Comparison of ENCODE assay signal across 8 mouse cellular contexts in genomic region chr5:130002301-130003146, GRCm38 (mm10). TPM values are rescaled to one million over a fixed set of nuclear protein-coding genes. Genes with fewer than 3 reads are reported as not detected.
DNase-seq lines count a peak whose midpoint lies in the region; ATAC-seq and TF ChIP-seq lines count a peak whose summit lies in the region.

TSS of gene Gusb (minus strand) at chr5:130003049.

- peak within 1 kb of the TSS; percentile 78 for H3K4me2 ChIP-seq in kidney, embryonic 15.5 days
- H3K4me2 ChIP-seq in limb, embryonic 15.5 days, result peak within 1 kb of the TSS; percentile 88
- peak within 1 kb of the TSS; percentile 70 for H3K4me2 ChIP-seq in midbrain, postnatal 0 days (ENCODE audit: low read depth, low read length, poor library complexity, severe bottlenecking)

- peaks cover 9% of the 10 kb centered on the region; the same call in 1 of the 2 replicates for H3K36me3 ChIP-seq in heart, embryonic 10.5 days
- peaks cover 3% of the 10 kb centered on the region; the same call in 1 of the 2 replicates for H3K36me3 ChIP-seq in kidney, embryonic 15.5 days
- 0 out of 2 replicates have a peak, but pooled peaks cover 3% of the 10 kb centered on the region for H3K36me3 ChIP-seq in limb, embryonic 15.5 days
- H3K36me3 ChIP-seq in midbrain, postnatal 0 days (ENCODE audit: insufficient read depth, low read length), result no peaks in the 10 kb centered on the region

- H3K4me3 ChIP-seq in bone marrow macrophage, adult 2 months (ENCODE audit: insufficient read depth, low read length), result peak within 1 kb of the TSS; percentile 73
- peak within 1 kb of the TSS; percentile 82 for H3K4me3 ChIP-seq in heart, embryonic 10.5 days
- peak within 1 kb of the TSS; percentile 70 for H3K4me3 ChIP-seq in kidney, embryonic 15.5 days (replicated peaks)
- peak within 1 kb of the TSS; percentile 55 for H3K4me3 ChIP-seq in limb, embryonic 15.5 days
- peak within 1 kb of the TSS; percentile 66 for H3K4me3 ChIP-seq in midbrain, postnatal 0 days (ENCODE audit: low read depth, low read length)

- peak; percentile 64 for ATAC-seq in erythroblast, adult 5-6 weeks (replicated peaks; ENCODE audit: low FRiP score, poor library complexity, severe bottlenecking)
- peak; percentile 88 for ATAC-seq in kidney, embryonic 15.5 days (replicated peaks; ENCODE audit: low FRiP score)
- ATAC-seq in limb, embryonic 15.5 days (ENCODE audit: insufficient number of reproducible peaks, low FRiP score, low TSS enrichment, low read depth), result peak; percentile 84
- peak; percentile 84 for ATAC-seq in midbrain, postnatal 0 days (ENCODE audit: low FRiP score)

- DNase-seq in 416B (ENCODE audit: low read depth), result peak; percentile 99
- DNase-seq in heart, embryonic 10.5 days (ENCODE audit: low spot score), result peak; percentile 96
- DNase-seq in midbrain, postnatal 0 days (ENCODE audit: low spot score), result peak; percentile 85
- DNase-seq in spleen, postnatal 10 days (ENCODE audit: low spot score in 2 of 2), result peak; percentile 76 to 83

- peak; percentile 72; the same call in 1 of the 2 replicates for TF ChIP-seq POLR2A in bone marrow macrophage, adult 2 months (IDR thresholded peaks at IDR 0.05; ENCODE audit: borderline replicate concordance, low read depth, low read length)

- whole genome bisulfite sequencing in heart, embryonic 10.5 days, result under 1% methylated on average over 39 of the region's 39 CpGs
- under 1% methylated on average over 39 of the region's 39 CpGs for WGBS in kidney, embryonic 15.5 days
- WGBS in limb, embryonic 15.5 days, result under 1% methylated on average over 39 of the region's 39 CpGs
- WGBS in midbrain, postnatal 0 days, result 1% methylated on average over 39 of the region's 39 CpGs

- no peaks in the 10 kb centered on the region for H3K27me3 ChIP-seq in heart, embryonic 10.5 days (ENCODE audit: insufficient read depth, poor library complexity, severe bottlenecking)
- no peaks in the 10 kb centered on the region for H3K27me3 ChIP-seq in kidney, embryonic 15.5 days
- H3K27me3 ChIP-seq in limb, embryonic 15.5 days, result no peaks in the 10 kb centered on the region
- H3K27me3 ChIP-seq in midbrain, postnatal 0 days (ENCODE audit: insufficient read depth, low read length), result no peaks in the 10 kb centered on the region

- H3K9ac ChIP-seq in kidney, embryonic 15.5 days, result peak within 1 kb of the TSS; percentile 55
- H3K9ac ChIP-seq in limb, embryonic 15.5 days, result peak within 1 kb of the TSS; percentile 46
- H3K9ac ChIP-seq in midbrain, postnatal 0 days (replicated peaks; ENCODE audit: low read length, poor library complexity, severe bottlenecking), result peak within 1 kb of the TSS; percentile 84

- peak within 1 kb of the TSS; percentile 91 for H3K27ac ChIP-seq in bone marrow macrophage, adult 2 months (ENCODE audit: insufficient read depth, low read depth, low read length)
- peak within 1 kb of the TSS; percentile 94 for H3K27ac ChIP-seq in heart, embryonic 10.5 days
- H3K27ac ChIP-seq in kidney, embryonic 15.5 days, result peak within 1 kb of the TSS; percentile 79
- H3K27ac ChIP-seq in limb, embryonic 15.5 days, result peak within 1 kb of the TSS; percentile 70
- peak within 1 kb of the TSS; percentile 43; the same call in 1 of the 2 replicates for H3K27ac ChIP-seq in midbrain, postnatal 0 days (ENCODE audit: low read depth, low read length)

- TF ChIP-seq CTCF in bone marrow macrophage, adult 2 months (IDR thresholded peaks at IDR 0.05; ENCODE audit: low read depth, low read length), result no peak
- no peak for TF ChIP-seq CTCF in midbrain, postnatal 0 days (IDR thresholded peaks at IDR 0.05)

- peaks cover 25% of the 10 kb centered on the region for H3K4me1 ChIP-seq in bone marrow macrophage, adult 2 months (ENCODE audit: control insufficient read depth, insufficient read depth, low read length)
- H3K4me1 ChIP-seq in heart, embryonic 10.5 days, result peaks cover 22% of the 10 kb centered on the region
- peaks cover 17% of the 10 kb centered on the region for H3K4me1 ChIP-seq in kidney, embryonic 15.5 days
- peaks cover 18% of the 10 kb centered on the region for H3K4me1 ChIP-seq in limb, embryonic 15.5 days
- H3K4me1 ChIP-seq in midbrain, postnatal 0 days (ENCODE audit: insufficient read depth, low read length), result 0 out of 2 replicates have a peak, but pooled peaks cover 3% of the 10 kb centered on the region

- no peaks in the 10 kb centered on the region for H3K9me3 ChIP-seq in heart, embryonic 10.5 days
- H3K9me3 ChIP-seq in kidney, embryonic 15.5 days (replicated peaks), result peaks cover 8% of the 10 kb centered on the region
- H3K9me3 ChIP-seq in limb, embryonic 15.5 days, result no peaks in the 10 kb centered on the region
- H3K9me3 ChIP-seq in midbrain, postnatal 0 days (ENCODE audit: low read length), result no peaks in the 10 kb centered on the region

RNA-seq across cellular contexts. Expression of gene Gusb, which starts in this region (rescaled TPM):
- polyA plus RNA-seq in bone marrow macrophage, adult 2 months (2012; ENCODE audit: insufficient read depth, insufficient read length, missing spikeins), result 340 and 349 TPM in 2 replicates
- total RNA-seq in erythroblast, adult 5-6 weeks (2015; ENCODE audit: low replicate concordance), result 22.1 and 25.5 TPM in 2 replicates
- 8.9 and 13.4 TPM in 2 replicates for total RNA-seq in erythroblast, adult 5-6 weeks (2017; ENCODE audit: low replicate concordance)
- polyA plus RNA-seq in heart, embryonic 10.5 days (2016; fragmentation: Nextera tagmentation; extraction: Ambion mirVana), result 47.3 and 56.8 TPM in 2 replicates
- polyA plus RNA-seq in kidney, embryonic 15.5 days (2015; fragmentation: Nextera tagmentation; extraction: Ambion mirVana), result 53.7 and 55.2 TPM in 2 replicates
- 45.6 and 49.6 TPM in 2 replicates for polyA plus RNA-seq in limb, embryonic 15.5 days (2015; fragmentation: Nextera tagmentation; extraction: Ambion mirVana)
- total RNA-seq in midbrain, postnatal 0 days (2014; rRNA removed), result 22.0 and 26.7 TPM in 2 replicates
- polyA plus RNA-seq in midbrain, postnatal 0 days (2015; fragmentation: Nextera tagmentation; extraction: Ambion mirVana), result 42.3 and 44.9 TPM in 2 replicates

Comparison
In these comparisons a context has a peak if more than half of its experiments do, and no peak if none do; other contexts are left out.
1. Peak in every context shown above with its lines: DNase-seq, ATAC-seq, H3K4me3 ChIP-seq and H3K27ac ChIP-seq.
2. H3K27ac ChIP-seq: peak in every context shown above with its lines; median percentile 94 in heart, embryonic 10.5 days; 91 in bone marrow macrophage, adult 2 months; 79 in kidney, embryonic 15.5 days; 70 in limb, embryonic 15.5 days; 43 in midbrain, postnatal 0 days.